Mouse (Mus musculus): Measurements from ENCODE around the gene Rab9b. TPM values are rescaled to one million over a fixed set of nuclear protein-coding genes. Genes with fewer than 3 reads are reported as not detected.

Gene Rab9b
- under 1 TPM; 0.17 to 0.22 TPM for total RNA-seq (2021)

GRCm38 (mm10) chrX:136868061-136869040 lies at the start of gene Rab9b:
Rab9b (minus strand) TSS chrX:136868755.
- intact Hi-C loops (cut with DNase I): no loop called here
- DNase-seq: peak; percentile 1 to 4

GRCm38 (mm10) chrX:136904369-136904768 lies 35.8 kb upstream of the Rab9b start:
- intact Hi-C loops (cut with DNase I): loop anchor here (10.0 kb wide), 1 partner anchor 60 kb away; no protein-coding TSS in a partner anchor

GRCm38 (mm10) chrX:136895757-136896156 lies 27.2 kb upstream of the Rab9b start:
- peak in 1 of 2 experiments; percentile 11 for DNase-seq

More at GRCm38 (mm10) chrX:136904369-136904768, 35.8 kb upstream of the Rab9b start:
- no peak for DNase-seq

GRCm38 (mm10) chrX:136850300-136850699 lies 18.3 kb downstream of the Rab9b start:
- DNase-seq: peak in 1 of 2 experiments; percentile 2
- intact Hi-C loops (cut with DNase I): no loop called here

More at GRCm38 (mm10) chrX:136895757-136896156, 27.2 kb upstream of the Rab9b start:
- intact Hi-C loops (cut with DNase I): no loop called here

GRCm38 (mm10) chrX:136828610-136829009 lies 39.9 kb downstream of the Rab9b start:
- no peak for DNase-seq
- intact Hi-C loops (cut with DNase I): no loop called here

- DNase-seq: no peak
- intact Hi-C loops (cut with DNase I): no loop called here
Measured at GRCm38 (mm10) chrX:136825016-136825415, 43.5 kb downstream of the Rab9b start.

GRCm38 (mm10) chrX:136822371-136822770 lies 46.2 kb downstream of the Rab9b start, which contains the start of gene Plp1:
Plp1 (plus strand) TSS chrX:136822671.
- DNase-seq: no peak
- intact Hi-C loops (cut with DNase I): no loop called here

- intact Hi-C loops (cut with DNase I): loop anchor here (2.0 kb wide), 2 partner anchors 59 to 77 kb away; partner anchors contain the start of gene Morf4l2
- peak; percentile 64 to 82 for DNase-seq
Measured at GRCm38 (mm10) chrX:136820250-136820649, 48.3 kb downstream of the Rab9b start.

GRCm38 (mm10) chrX:136819752-136820151 lies 48.8 kb downstream of the Rab9b start:
- DNase-seq: peak; percentile 5 to 18
- intact Hi-C loops (cut with DNase I): loop anchor here (2.0 to 5.0 kb wide), 3 partner anchors 59 to 197 kb away; partner anchors contain the start of gene Morf4l2

Other genes starting within 250 kb of the Rab9b start
- gene Tceal1, start 160.8 kb downstream of the Rab9b start, total RNA-seq (2021): 1 to 10 TPM; 5.1 to 6.2 TPM
- gene Morf4l2, start 125.1 kb downstream of the Rab9b start, total RNA-seq (2021): 100 to 1,000 TPM; 167 to 171 TPM
- not detected for gene Glra4, start 88.6 kb downstream of the Rab9b start, total RNA-seq (2021)
- gene Plp1, start 46.1 kb downstream of the Rab9b start, total RNA-seq (2021): 1 to 10 TPM; 4.0 to 4.8 TPM
- not detected for gene H2bfm, start 58.6 kb upstream of the Rab9b start, total RNA-seq (2021)
- gene Tmsb15b2, start 106.7 kb upstream of the Rab9b start, total RNA-seq (2021): 1 to 10 TPM; 1.9 to 5.9 TPM
- 1 to 10 TPM in 1 of 2 experiments, under 1 TPM in 1; 0.67 to 1.0 TPM for gene Tmsb15l, start 108.1 kb upstream of the Rab9b start, total RNA-seq (2021)
- 1 to 10 TPM in 1 of 2 experiments, under 1 TPM in 1; 0.91 to 1.2 TPM for gene Tmsb15b1, start 108.1 kb upstream of the Rab9b start, total RNA-seq (2021)
- gene Zcchc18, start 124.4 kb upstream of the Rab9b start, total RNA-seq (2021): not detected
- gene Slc25a53, start 169.5 kb upstream of the Rab9b start, total RNA-seq (2021): 1 to 10 TPM; 4.7 to 6.2 TPM
- gene Fam199x, start 180.8 kb upstream of the Rab9b start, total RNA-seq (2021): 1 to 10 TPM; 5.3 to 5.7 TPM